Mouse (Mus musculus): ENCODE measurements around the gene Sart3.
"Not testable (repeated sequence)": the region's sequence is repeated elsewhere in the genome, so short reads cannot be mapped to it uniquely, and the experiment has no call there.

Gene Sart3

GRCm38 (mm10) chr5:113772450-113772895 is at the start of gene Sart3, which contains the start of gene Iscu:
Sart3 (minus strand) TSS chr5:113772510.
Iscu (plus strand) TSS chr5:113772748.
- DNase-seq, result peak; percentile 97

GRCm38 (mm10) chr5:113818572-113818971 is 46.3 kb upstream of the Sart3 start:
- DNase-seq, result no peak

GRCm38 (mm10) chr5:113815638-113816152 is 43.4 kb upstream of the Sart3 start:
- DNase-seq, result peak; percentile 92

- DNase-seq, result no peak
These were observed 42.7 kb upstream of the Sart3 start for GRCm38 (mm10) chr5:113815041-113815389.

- DNase-seq, result no peak
These were observed 42.1 kb upstream of the Sart3 start for GRCm38 (mm10) chr5:113814111-113815040.

- no peak for DNase-seq
These were observed 41.3 kb upstream of the Sart3 start for GRCm38 (mm10) chr5:113813608-113814007.

- DNase-seq, result no peak
These were observed 40.3 kb upstream of the Sart3 start for GRCm38 (mm10) chr5:113812638-113813037.

- not testable (repeated sequence) for DNase-seq
These were observed 39.6 kb upstream of the Sart3 start for GRCm38 (mm10) chr5:113811824-113812420.

GRCm38 (mm10) chr5:113810111-113810510 is 37.8 kb upstream of the Sart3 start:
- no peak for DNase-seq

GRCm38 (mm10) chr5:113808177-113808576 is 35.9 kb upstream of the Sart3 start:
- peak; percentile 74 for DNase-seq

GRCm38 (mm10) chr5:113807712-113808111 is 35.4 kb upstream of the Sart3 start:
- no peak for DNase-seq

GRCm38 (mm10) chr5:113806414-113806813 is 34.1 kb upstream of the Sart3 start:
- no peak for DNase-seq

GRCm38 (mm10) chr5:113805301-113805700 is 33.0 kb upstream of the Sart3 start:
- DNase-seq, result no peak

GRCm38 (mm10) chr5:113804395-113804966 is 32.2 kb upstream of the Sart3 start:
- DNase-seq, result no peak

- peak; percentile 89 for DNase-seq
These were observed 28.0 kb upstream of the Sart3 start, which contains the start of gene Tmem119 for GRCm38 (mm10) chr5:113800280-113800679. Tmem119 (minus strand) TSS chr5:113800516.

- peak; percentile 59 for DNase-seq
These were observed 27.4 kb upstream of the Sart3 start for GRCm38 (mm10) chr5:113799691-113800090.

GRCm38 (mm10) chr5:113798525-113798924 is 26.2 kb upstream of the Sart3 start:
- DNase-seq, result no peak

- DNase-seq, result peak; percentile 47
These were observed 25.0 kb upstream of the Sart3 start for GRCm38 (mm10) chr5:113797149-113797882.

- DNase-seq, result peak; percentile 93
These were observed 24.3 kb upstream of the Sart3 start for GRCm38 (mm10) chr5:113796401-113797148.

GRCm38 (mm10) chr5:113791197-113792095 is 19.1 kb upstream of the Sart3 start:
- no peak for DNase-seq
